Mouse (Mus musculus) brain, adult 2 months (tissue): ENCODE measurements around the gene Iqcn.

ENCODE experiments used
- DNase-seq: peaks from one replicate; pipeline ENCODE4 v3.0.0; 2011; ENCODE audit warnings: low read depth, low spot score

Gene Iqcn

GRCm38 (mm10) chr8:70703287-70703686 lies at the start of gene Iqcn:
TSS of gene Iqcn (plus strand) at chr8:70703457.
- no peak for DNase-seq

- no peak for DNase-seq
These were observed 49.1 kb upstream of the Iqcn start for GRCm38 (mm10) chr8:70654121-70654520.

GRCm38 (mm10) chr8:70655469-70655868 lies 47.8 kb upstream of the Iqcn start:
- DNase-seq = no peak

GRCm38 (mm10) chr8:70656193-70656790 lies 47.0 kb upstream of the Iqcn start:
- no peak for DNase-seq

GRCm38 (mm10) chr8:70657214-70657613 lies 46.0 kb upstream of the Iqcn start:
- DNase-seq = no peak

GRCm38 (mm10) chr8:70657739-70658138 lies 45.5 kb upstream of the Iqcn start:
- no peak for DNase-seq

GRCm38 (mm10) chr8:70658897-70659603 lies 44.2 kb upstream of the Iqcn start:
- no peak for DNase-seq

GRCm38 (mm10) chr8:70659604-70660272 lies 43.5 kb upstream of the Iqcn start:
- peak; percentile 77 for DNase-seq

GRCm38 (mm10) chr8:70660273-70660725 lies 43.0 kb upstream of the Iqcn start, which contains the start of gene Pgpep1:
TSS of gene Pgpep1 (minus strand) at chr8:70660388.
- DNase-seq = no peak

GRCm38 (mm10) chr8:70663691-70664090 lies 39.6 kb upstream of the Iqcn start:
- DNase-seq = no peak

- no peak for DNase-seq
These were observed 38.6 kb upstream of the Iqcn start for GRCm38 (mm10) chr8:70664631-70665030.

- DNase-seq = no peak
These were observed 37.7 kb upstream of the Iqcn start for GRCm38 (mm10) chr8:70665599-70665998.

GRCm38 (mm10) chr8:70667071-70667470 lies 36.2 kb upstream of the Iqcn start:
- peak; percentile 73 for DNase-seq

GRCm38 (mm10) chr8:70671615-70672324 lies 31.5 kb upstream of the Iqcn start:
- no peak for DNase-seq

- no peak for DNase-seq
These were observed 30.8 kb upstream of the Iqcn start for GRCm38 (mm10) chr8:70672325-70673078.

- DNase-seq = peak; percentile 100
These were observed 30.0 kb upstream of the Iqcn start, which contains the start of gene Lsm4 for GRCm38 (mm10) chr8:70673079-70673856. TSS of gene Lsm4 (plus strand) at chr8:70673248.

- DNase-seq = no peak
These were observed 29.1 kb upstream of the Iqcn start for GRCm38 (mm10) chr8:70674109-70674508.

GRCm38 (mm10) chr8:70674716-70675115 lies 28.5 kb upstream of the Iqcn start:
- DNase-seq = no peak

- DNase-seq = no peak
These were observed 27.9 kb upstream of the Iqcn start for GRCm38 (mm10) chr8:70675336-70675735.

GRCm38 (mm10) chr8:70677451-70678080 lies 25.7 kb upstream of the Iqcn start:
- DNase-seq = no peak
